Mouse (Mus musculus) E14TG2a.4 (cell line): ENCODE data around the gene Rbms3.

Experiments
- H3K27me3 ChIP-seq: 2 replicates; pipeline ENCODE4 v1.6.1; 2014; ENCODE audit warnings: low read length, control low read depth; ENCODE audit not compliant: insufficient read depth
- H3K36me3 ChIP-seq: 2 replicates; pipeline ENCODE4 v1.6.1; 2014; ENCODE audit warnings: low read length, control low read depth; ENCODE audit not compliant: insufficient read depth
- H3K4me1 ChIP-seq: replicated peaks from 2 replicates; pipeline ENCODE4 v1.6.1; 2014; ENCODE audit warnings: low read depth, low read length, control low read depth
- H3K4me3 ChIP-seq: replicated peaks from 2 replicates; pipeline ENCODE4 v1.5.1; 2014; ENCODE audit warnings: mild to moderate bottlenecking, low read length
- H3K9me3 ChIP-seq: 2 replicates; pipeline ENCODE4 v1.6.1; 2014; ENCODE audit warnings: low read length, control low read depth
- CTCF ChIP-seq: conservative IDR thresholded peaks from 2 replicates; pipeline ENCODE4 v1.5.1; 2014; ENCODE audit warnings: low read length
- NANOG ChIP-seq: IDR thresholded peaks from 2 replicates; pipeline ENCODE4 v1.6.1; 2014; ENCODE audit warnings: borderline replicate concordance, low read length, mixed read lengths
- POU5F1 ChIP-seq: IDR thresholded peaks from 2 replicates; pipeline ENCODE4 v1.6.1; 2014; ENCODE audit warnings: low read length, borderline replicate concordance

Rbms3 gene

DNA sequence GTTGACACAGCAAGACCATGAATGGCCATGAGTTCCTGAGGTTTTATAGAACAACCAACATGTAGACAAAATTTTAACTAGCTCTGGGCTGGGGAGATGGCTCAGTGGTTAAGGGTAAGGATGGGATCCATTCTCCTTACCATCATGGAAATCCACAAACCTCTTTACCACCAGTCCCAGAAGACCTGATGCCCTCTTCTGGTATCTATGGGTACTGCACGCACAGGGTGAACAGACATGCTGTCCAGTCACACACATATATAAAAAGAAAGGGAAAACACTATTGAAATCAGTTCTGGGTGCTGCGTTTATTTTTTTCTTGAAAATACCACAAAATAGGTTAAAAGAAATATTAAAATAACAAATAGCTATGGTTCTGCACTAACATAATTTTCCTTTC lies 577.8 kb downstream of the Rbms3 start:
- peaks cover 7% of the 10 kb centered on the region; the same call in 1 of the 2 replicates for H3K9me3 ChIP-seq
- TF ChIP-seq NANOG: no peak
- no peak for TF ChIP-seq POU5F1
- peak; percentile 75 for TF ChIP-seq CTCF
- H3K36me3 ChIP-seq: no peaks in the 10 kb centered on the region
- no peak overlapping the region for H3K4me3 ChIP-seq
- no peaks in the 10 kb centered on the region for H3K27me3 ChIP-seq
- H3K4me1 ChIP-seq: peaks cover 4% of the 10 kb centered on the region

- no peaks in the 10 kb centered on the region for H3K27me3 ChIP-seq
- peaks cover 7% of the 10 kb centered on the region; the same call in 1 of the 2 replicates for H3K9me3 ChIP-seq
- no peaks in the 10 kb centered on the region for H3K36me3 ChIP-seq
- no peak overlapping the region for H3K4me3 ChIP-seq
- TF ChIP-seq CTCF (no peak), POU5F1 (no peak), NANOG (no peak)
- peaks cover 7% of the 10 kb centered on the region for H3K4me1 ChIP-seq
These were observed 581.1 kb downstream of the Rbms3 start for GRCm38 (mm10) chr9:117048641-117049040.

GRCm38 (mm10) chr9:117041993-117042366 lies 587.7 kb downstream of the Rbms3 start:
- H3K9me3 ChIP-seq: no peaks in the 10 kb centered on the region
- no peak overlapping the region for H3K4me3 ChIP-seq
- H3K27me3 ChIP-seq: no peaks in the 10 kb centered on the region
- TF ChIP-seq POU5F1: no peak
- TF ChIP-seq CTCF: no peak
- TF ChIP-seq NANOG: no peak
- peaks cover 3% of the 10 kb centered on the region for H3K4me1 ChIP-seq
- no peaks in the 10 kb centered on the region for H3K36me3 ChIP-seq

DNA sequence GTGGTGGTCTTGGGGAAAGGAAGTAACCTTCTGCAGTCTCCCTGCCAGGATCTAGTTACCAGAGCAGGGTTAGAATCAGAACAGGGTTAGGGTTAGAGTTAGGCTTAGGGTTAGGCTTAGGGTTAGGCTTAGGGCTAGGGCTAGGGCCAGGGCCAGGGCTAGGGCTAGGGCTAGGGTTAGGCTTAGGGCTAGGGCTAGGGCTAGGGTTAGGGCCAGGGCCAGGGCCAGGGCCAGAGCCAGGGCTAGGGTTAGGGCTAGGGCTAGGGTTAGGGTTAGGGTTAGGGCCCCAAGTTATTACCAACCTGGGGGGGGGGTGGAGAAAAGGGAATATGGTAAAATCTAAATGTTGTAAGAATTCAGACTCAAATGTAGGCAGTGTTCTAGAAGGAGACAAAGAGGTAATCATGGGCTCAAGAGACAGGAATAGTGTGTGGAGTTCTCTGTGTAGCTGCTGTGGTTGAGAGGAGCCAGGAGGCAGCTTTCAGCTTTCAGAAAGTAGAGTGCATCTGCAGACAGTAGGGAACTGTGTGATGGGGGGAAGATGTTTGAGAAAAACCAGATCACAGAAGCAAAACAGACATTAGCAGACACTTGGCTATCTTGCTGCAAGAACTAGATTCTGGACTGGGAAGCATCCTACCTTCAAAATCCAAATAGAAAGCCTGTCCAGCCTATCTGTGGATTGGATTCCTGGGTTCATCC lies 588.3 kb downstream of the Rbms3 start:
- Histone ChIP-seq H3K4me3 (no peak overlapping the region), H3K9me3 (no peaks in the 10 kb centered on the region), H3K27me3 (no peaks in the 10 kb centered on the region), H3K36me3 (no peaks in the 10 kb centered on the region), H3K4me1 (no peaks in the 10 kb centered on the region)
- TF ChIP-seq NANOG: no peak
- TF ChIP-seq CTCF: no peak
- TF ChIP-seq POU5F1: no peak

GRCm38 (mm10) chr9:117039941-117040453 lies 589.7 kb downstream of the Rbms3 start:
- Histone ChIP-seq H3K9me3 (no peaks in the 10 kb centered on the region), H3K4me3 (no peak overlapping the region), H3K4me1 (no peaks in the 10 kb centered on the region), H3K36me3 (no peaks in the 10 kb centered on the region), H3K27me3 (no peaks in the 10 kb centered on the region)
- no peak for TF ChIP-seq NANOG
- TF ChIP-seq CTCF: no peak
- TF ChIP-seq POU5F1: no peak

DNA sequence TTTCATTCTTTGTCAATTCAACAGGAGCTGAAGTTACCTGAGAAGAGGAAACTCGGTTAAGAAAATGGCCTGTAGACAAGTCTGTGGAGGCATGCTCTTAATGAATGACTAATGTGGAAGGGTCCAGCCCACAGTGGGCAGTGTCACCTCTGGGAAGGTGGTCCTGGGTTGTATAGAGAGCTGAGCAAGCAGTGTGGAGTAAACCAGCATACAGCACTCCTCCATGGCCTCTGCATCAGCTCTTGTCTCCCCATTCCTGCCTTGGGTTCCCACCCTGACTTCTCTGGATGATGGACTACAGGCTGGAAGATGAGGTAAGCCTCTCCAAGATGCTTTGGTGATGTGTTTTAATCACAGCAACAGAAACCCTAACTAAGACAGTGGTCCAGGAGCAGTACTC lies 597.0 kb downstream of the Rbms3 start:
- Histone ChIP-seq H3K36me3 (no peaks in the 10 kb centered on the region), H3K4me1 (no peaks in the 10 kb centered on the region), H3K9me3 (no peaks in the 10 kb centered on the region), H3K4me3 (no peak overlapping the region), H3K27me3 (no peaks in the 10 kb centered on the region)
- no peak for TF ChIP-seq NANOG
- TF ChIP-seq POU5F1: no peak
- TF ChIP-seq CTCF: no peak

DNA sequence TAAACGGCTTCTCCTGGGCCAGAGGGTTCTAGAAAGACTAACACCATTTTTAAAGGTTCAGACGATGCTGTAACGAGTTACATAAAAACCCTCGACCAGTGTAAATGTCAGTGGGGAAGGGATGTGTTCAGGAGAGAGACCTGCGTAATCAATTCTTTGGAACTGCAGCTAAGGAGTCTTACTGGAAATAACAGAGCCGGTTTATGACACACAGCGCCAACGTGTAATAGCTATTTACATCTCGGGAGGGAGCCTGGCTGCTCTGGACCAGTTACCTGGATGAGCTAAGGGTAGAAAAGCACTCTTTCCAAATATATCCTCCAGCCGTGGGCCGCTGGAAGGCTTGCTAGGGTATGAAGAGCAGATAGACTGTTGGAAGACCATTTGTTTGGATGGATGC lies 598.5 kb downstream of the Rbms3 start:
- Histone ChIP-seq H3K4me3 (no peak overlapping the region), H3K36me3 (no peaks in the 10 kb centered on the region), H3K27me3 (no peaks in the 10 kb centered on the region), H3K4me1 (no peaks in the 10 kb centered on the region), H3K9me3 (no peaks in the 10 kb centered on the region)
- TF ChIP-seq CTCF (no peak), POU5F1 (no peak), NANOG (no peak)

GRCm38 (mm10) chr9:117030837-117031236 lies 598.9 kb downstream of the Rbms3 start:
- H3K36me3 ChIP-seq: no peaks in the 10 kb centered on the region
- H3K9me3 ChIP-seq: no peaks in the 10 kb centered on the region
- H3K4me1 ChIP-seq: no peaks in the 10 kb centered on the region
- TF ChIP-seq CTCF (no peak), NANOG (no peak), POU5F1 (no peak)
- no peak overlapping the region for H3K4me3 ChIP-seq
- no peaks in the 10 kb centered on the region for H3K27me3 ChIP-seq
